Mouse (Mus musculus) C2C12 (cell line): ENCODE results near the gene 1810049J17Rik. TPM values are rescaled to one million over a fixed set of nuclear protein-coding genes. Genes with fewer than 3 reads are reported as not detected.

ENCODE experiments used
- H3K27me3 ChIP-seq: one replicate; pipeline ENCODE4 v1.6.1; 2011; ENCODE audit not compliant: control insufficient read depth, insufficient read depth, insufficient read length
- H3K36me3 ChIP-seq: one replicate; pipeline ENCODE4 v1.6.1; 2011; ENCODE audit not compliant: control insufficient read depth, insufficient read depth
- H3K4me3 ChIP-seq: one replicate; pipeline ENCODE4 v1.5.1; 2011; ENCODE audit warnings: mild to moderate bottlenecking, control low read depth; ENCODE audit not compliant: poor library complexity, insufficient read depth, severe bottlenecking
- H3K79me2 ChIP-seq: one replicate; pipeline ENCODE4 v1.6.1; 2011; ENCODE audit not compliant: control insufficient read depth, insufficient read depth
- H3K79me3 ChIP-seq: one replicate; pipeline ENCODE4 v1.6.1; 2011; ENCODE audit warnings: low read depth, control low read depth
- H3ac ChIP-seq: one replicate; pipeline ENCODE3; 2011; ENCODE audit warnings: low read depth; ENCODE audit not compliant: control insufficient read depth, insufficient read length
- CEBPB ChIP-seq: IDR thresholded peaks from one replicate; pipeline ENCODE4 v1.6.1; 2011; ENCODE audit warnings: low read depth, mild to moderate bottlenecking, control low read depth, moderate library complexity
- CTCF ChIP-seq: IDR thresholded peaks from one replicate; pipeline ENCODE4 v1.5.1; 2011; ENCODE audit not compliant: control insufficient read depth, insufficient read depth, insufficient read length
- FOSL1 ChIP-seq: IDR thresholded peaks from one replicate; pipeline ENCODE4 v1.8.0; 2011; ENCODE audit warnings: mild to moderate bottlenecking, low read length; ENCODE audit not compliant: poor library complexity, insufficient read depth, severe bottlenecking
- MAX ChIP-seq: IDR thresholded peaks from one replicate; pipeline ENCODE4 v1.6.1; 2011; ENCODE audit warnings: mild to moderate bottlenecking, control low read depth
- MYOD1 ChIP-seq: IDR thresholded peaks from one replicate; pipeline ENCODE4 v1.6.1; 2011; ENCODE audit warnings: low read depth; ENCODE audit not compliant: control insufficient read depth, insufficient read length
- MYOG ChIP-seq: IDR thresholded peaks from one replicate; pipeline ENCODE4 v1.6.1; 2011; ENCODE audit not compliant: control insufficient read depth, insufficient read length; ENCODE audit errors: extremely low read depth
- USF1 ChIP-seq: IDR thresholded peaks from one replicate; pipeline ENCODE4 v1.6.1; 2011; ENCODE audit warnings: low read depth, mild to moderate bottlenecking, control low read depth, moderate library complexity
- polyA plus RNA-seq: library from polyadenylated mRNA; unstranded; fragments of >200 nt; fragmentation: generic; extraction: Trizol; gene quantifications from one replicate; pipeline ENCODE4 v1.2.1, GENCODE M21; 2012; ENCODE audit warnings: missing spikeins

1810049J17Rik gene
- polyA plus RNA-seq, 1 experiment: 4.8 TPM

DNA sequence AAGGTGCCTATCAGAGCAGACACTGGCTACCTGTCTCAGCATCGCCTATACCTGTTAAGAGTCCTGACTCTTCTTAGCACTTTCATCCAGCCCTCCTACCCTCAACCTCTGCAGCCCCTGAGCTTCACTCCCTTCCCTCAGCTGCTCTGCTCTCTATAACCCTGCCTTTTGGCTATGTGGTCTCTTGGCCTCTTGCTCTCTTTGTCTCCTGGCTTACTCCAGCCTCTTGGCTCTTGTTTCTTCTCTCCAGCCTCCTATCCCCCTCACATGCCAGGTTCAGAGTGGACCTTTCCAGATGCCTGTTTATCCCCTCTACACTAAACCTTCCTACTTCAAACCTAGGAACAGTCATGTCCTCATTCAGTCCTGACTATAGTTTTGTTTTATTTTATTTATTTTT, 2.6 kb upstream of the 1810049J17Rik start:
- Histone ChIP-seq H3K27me3 (no peaks in the 10 kb centered on the region), H3K79me3 (peaks cover 78% of the 10 kb centered on the region), H3K4me3 (no peak overlapping the region), H3K36me3 (peaks cover 43% of the 10 kb centered on the region), H3K79me2 (peaks cover 81% of the 10 kb centered on the region), H3ac (no peak overlapping the region)
- TF ChIP-seq MYOG (no peak), CEBPB (no peak), FOSL1 (no peak), MAX (no peak), MYOD1 (no peak), CTCF (no peak), USF1 (no peak)

DNA sequence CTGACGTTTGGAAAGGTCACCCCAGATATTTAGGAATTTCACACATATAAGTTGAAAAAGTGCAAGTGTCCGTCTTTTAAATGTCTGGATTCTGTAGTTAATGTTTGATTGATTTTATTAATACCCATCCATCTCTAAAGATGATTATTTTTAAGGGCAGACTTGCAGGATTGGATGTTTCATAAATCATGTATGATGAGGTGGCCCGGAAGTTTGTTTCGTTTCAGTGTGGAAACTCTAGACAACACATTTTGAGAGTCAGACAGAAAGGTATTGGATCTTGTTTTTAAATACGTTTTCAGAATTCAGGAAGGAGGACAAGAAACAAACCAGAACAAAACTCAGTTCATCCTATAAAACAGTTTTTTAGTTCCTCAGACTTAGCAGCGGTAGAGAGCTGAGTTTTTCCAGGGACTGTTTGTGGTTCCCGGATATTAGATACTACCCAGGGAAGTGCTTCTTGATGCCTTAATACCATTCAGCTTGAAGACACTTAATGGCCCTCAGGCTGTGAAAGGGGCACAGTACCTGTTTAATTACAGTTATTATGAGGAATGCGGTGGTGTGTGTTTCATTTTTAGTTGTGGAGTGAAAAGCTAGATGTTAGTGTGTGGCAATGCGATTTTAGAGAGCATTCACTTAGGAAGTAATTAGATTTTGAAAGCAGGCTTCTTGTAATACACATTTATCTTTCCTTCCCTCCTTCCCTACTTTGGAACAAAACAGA, 1.1 kb upstream of the 1810049J17Rik start:
- Histone ChIP-seq H3K4me3 (peak overlapping the region; percentile 96), H3K27me3 (no peaks in the 10 kb centered on the region), H3K36me3 (peaks cover 34% of the 10 kb centered on the region), H3K79me3 (peaks cover 64% of the 10 kb centered on the region), H3ac (no peak overlapping the region), H3K79me2 (peaks cover 66% of the 10 kb centered on the region)
- no peak for TF ChIP-seq CTCF
- TF ChIP-seq MYOG: no peak
- TF ChIP-seq USF1: no peak
- TF ChIP-seq MYOD1: no peak
- TF ChIP-seq FOSL1: no peak
- TF ChIP-seq MAX: no peak
- no peak for TF ChIP-seq CEBPB

GRCm38 (mm10) chr15:12321091-12321787, 460 bp downstream of the 1810049J17Rik start, which contains the start of gene Golph3:
TSS of gene Golph3 (plus strand) at chr15:12321450.
- Histone ChIP-seq H3ac (peak within 1 kb of the TSS; percentile 97), H3K79me3 (peaks cover 48% of the 10 kb centered on the region), H3K79me2 (peaks cover 50% of the 10 kb centered on the region), H3K36me3 (peaks cover 26% of the 10 kb centered on the region), H3K4me3 (peak within 1 kb of the TSS; percentile 96), H3K27me3 (no peaks in the 10 kb centered on the region)
- TF ChIP-seq MYOG: no peak
- no peak for TF ChIP-seq USF1
- TF ChIP-seq MAX: no peak
- no peak for TF ChIP-seq CEBPB
- TF ChIP-seq FOSL1: no peak
- no peak for TF ChIP-seq CTCF
- no peak for TF ChIP-seq MYOD1

- H3K79me3 ChIP-seq: peaks cover 42% of the 10 kb centered on the region
- no peaks in the 10 kb centered on the region for H3K27me3 ChIP-seq
These were observed 1.1 kb downstream of the 1810049J17Rik start for GRCm38 (mm10) chr15:12320441-12321090.

DNA sequence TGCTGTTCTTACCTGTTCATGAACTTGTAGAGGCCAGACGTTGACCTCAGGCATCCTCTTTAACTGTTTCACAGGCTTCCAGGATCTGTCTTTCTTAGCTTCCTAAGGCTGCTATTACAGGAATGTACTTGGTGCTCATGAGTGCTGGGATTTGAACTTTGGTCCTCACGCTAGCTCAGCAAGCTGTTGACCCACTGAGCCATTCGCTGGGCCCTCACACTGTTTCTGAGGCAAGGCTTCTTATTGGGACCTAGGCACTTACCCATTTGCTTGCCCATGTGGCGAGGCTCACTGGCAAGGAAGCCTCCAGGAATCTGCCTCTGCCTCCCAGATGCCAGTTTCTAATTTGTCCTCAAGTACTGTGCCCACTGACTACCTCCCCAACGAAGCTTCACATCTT, 1.8 kb downstream of the 1810049J17Rik start:
- H3K79me2 ChIP-seq: peaks cover 37% of the 10 kb centered on the region
- H3K36me3 ChIP-seq: peaks cover 13% of the 10 kb centered on the region
- TF ChIP-seq FOSL1 (no peak), MAX (no peak), CTCF (no peak), MYOD1 (no peak), USF1 (no peak), MYOG (no peak), CEBPB (no peak)
- H3ac ChIP-seq: no peak overlapping the region
- no peaks in the 10 kb centered on the region for H3K27me3 ChIP-seq
- no peak overlapping the region for H3K4me3 ChIP-seq
- peaks cover 35% of the 10 kb centered on the region for H3K79me3 ChIP-seq

More at GRCm38 (mm10) chr15:12320441-12321090, 1.1 kb downstream of the 1810049J17Rik start:
- Histone ChIP-seq H3ac (peak overlapping the region; percentile 65), H3K79me2 (peaks cover 44% of the 10 kb centered on the region), H3K36me3 (peaks cover 20% of the 10 kb centered on the region), H3K4me3 (peak overlapping the region; percentile 96)
- no peak for TF ChIP-seq CEBPB
- no peak for TF ChIP-seq USF1
- no peak for TF ChIP-seq MYOD1
- no peak for TF ChIP-seq MAX
- no peak for TF ChIP-seq CTCF
- TF ChIP-seq FOSL1: no peak
- TF ChIP-seq MYOG: no peak
